Mouse (Mus musculus) erythroblast, embryonic 14.5 days (primary cell): ENCODE measurements around the gene Sp3.

ENCODE experiments used
- GATA1 ChIP-seq: IDR thresholded peaks from 2 replicates; pipeline ENCODE4 v1.6.1; 2012; ENCODE audit warnings: low read length, inconsistent platforms, mixed read lengths
- TAL1 ChIP-seq: IDR thresholded peaks from 3 replicates; pipeline ENCODE4 v1.6.1; 2012; ENCODE audit warnings: low read length, inconsistent platforms, mixed read lengths

GRCm38 (mm10) chr2:72996808-72997378, 16.6 kb upstream of the Sp3 start:
- TF ChIP-seq GATA1: no peak
- no peak for TF ChIP-seq TAL1
